Mouse (Mus musculus) cerebellum, adult 11 months (tissue): ENCODE measurements around the gene Ptpn1.

Source experiments
- DNase-seq: peaks from one replicate; pipeline ENCODE4 v3.0.0; 2022

Ptpn1 gene

DNA sequence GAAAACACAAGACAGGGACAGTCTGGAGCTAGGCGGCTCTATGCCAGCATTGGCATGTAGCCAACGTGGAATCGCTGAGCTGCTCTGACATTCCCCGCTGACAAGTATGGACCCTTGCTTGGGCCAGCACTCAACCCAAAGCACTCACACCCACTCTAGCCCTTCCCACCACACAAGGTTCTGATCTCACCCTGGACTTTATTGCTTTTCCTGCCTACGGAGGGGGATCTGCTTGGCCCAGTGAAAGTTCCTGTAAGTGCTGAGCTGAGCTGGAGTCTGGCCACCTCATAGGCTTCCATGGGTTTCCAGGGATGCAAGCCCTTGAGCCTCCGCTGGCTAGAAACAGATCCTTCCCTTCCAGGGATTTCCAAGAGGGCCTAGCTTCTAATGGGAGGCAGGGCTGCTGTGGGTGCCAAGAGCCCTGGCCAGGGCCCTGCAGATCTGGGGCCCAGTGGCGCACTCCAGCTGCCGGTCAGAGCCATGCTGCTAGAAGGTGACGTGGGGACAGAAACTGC, 87.4 kb downstream of the Ptpn1 start:
- no peak for DNase-seq

DNA sequence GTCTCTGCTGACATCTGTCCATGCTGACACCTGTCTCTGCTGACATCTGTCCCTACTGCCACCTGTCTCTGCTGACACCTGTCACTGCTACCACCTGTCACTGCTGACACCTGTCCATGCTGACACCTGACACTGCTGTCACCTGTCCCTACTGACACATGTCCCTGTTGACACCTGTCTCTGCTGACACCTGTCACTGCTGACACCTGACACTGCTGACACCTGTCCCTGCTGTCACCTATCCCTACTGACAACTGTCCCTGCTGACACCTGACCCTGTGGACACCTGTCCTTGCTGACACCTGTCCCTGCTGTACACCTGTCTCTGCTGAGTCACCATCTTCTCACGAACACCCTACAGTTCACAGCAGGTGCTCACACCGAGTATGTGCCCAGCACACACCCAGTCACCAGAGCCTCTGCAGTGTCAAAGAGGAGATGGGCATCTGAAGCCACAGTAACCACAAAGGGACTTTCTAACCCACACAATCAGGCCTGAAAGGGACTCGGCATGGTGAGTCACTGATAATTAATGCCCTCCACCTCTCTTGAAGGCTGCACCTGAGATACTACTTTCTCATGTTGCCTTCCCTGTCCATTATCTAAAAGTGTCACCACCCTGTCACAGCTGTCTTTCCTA, 92.0 kb downstream of the Ptpn1 start:
- no peak for DNase-seq

DNA sequence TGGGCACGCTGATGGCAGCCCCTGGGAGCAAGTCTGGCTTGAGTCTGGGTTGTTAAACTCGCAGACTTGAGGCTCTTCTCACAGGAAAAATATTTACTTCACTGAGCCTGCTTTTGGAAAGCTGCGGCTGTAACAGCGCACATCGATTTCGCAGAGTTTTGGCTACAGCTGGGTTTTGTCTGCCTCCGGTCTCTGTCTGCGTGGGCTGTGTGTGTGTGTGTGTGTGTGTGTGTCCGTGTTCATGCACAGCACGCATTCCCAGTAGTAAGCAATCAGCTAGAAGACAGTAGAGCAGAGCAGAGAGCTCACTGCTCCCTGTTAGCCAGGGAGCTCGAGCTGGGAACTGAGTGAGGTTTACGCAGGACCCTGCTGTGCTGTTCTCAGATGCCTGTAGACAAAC, 93.3 kb downstream of the Ptpn1 start:
- no peak for DNase-seq

DNA sequence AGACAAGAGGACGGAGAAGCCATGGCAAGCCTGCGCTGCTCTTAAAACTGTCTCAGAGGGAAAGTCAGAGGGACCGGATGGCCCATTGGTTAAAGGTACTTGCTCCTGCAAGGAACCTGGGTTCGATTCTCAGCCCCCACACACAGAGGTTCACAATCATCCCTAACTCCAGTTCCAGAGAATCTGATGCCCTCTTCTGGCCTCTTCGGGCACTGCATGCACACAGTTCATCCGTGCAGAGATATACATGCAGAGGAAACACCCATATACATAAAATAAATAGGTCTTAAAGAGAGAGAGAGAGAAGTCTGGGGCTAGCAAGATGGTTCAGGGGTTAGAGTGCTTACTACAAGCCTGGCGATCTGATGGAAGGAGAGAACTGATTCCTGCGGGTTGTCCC, 94.0 kb downstream of the Ptpn1 start:
- DNase-seq = no peak

DNA sequence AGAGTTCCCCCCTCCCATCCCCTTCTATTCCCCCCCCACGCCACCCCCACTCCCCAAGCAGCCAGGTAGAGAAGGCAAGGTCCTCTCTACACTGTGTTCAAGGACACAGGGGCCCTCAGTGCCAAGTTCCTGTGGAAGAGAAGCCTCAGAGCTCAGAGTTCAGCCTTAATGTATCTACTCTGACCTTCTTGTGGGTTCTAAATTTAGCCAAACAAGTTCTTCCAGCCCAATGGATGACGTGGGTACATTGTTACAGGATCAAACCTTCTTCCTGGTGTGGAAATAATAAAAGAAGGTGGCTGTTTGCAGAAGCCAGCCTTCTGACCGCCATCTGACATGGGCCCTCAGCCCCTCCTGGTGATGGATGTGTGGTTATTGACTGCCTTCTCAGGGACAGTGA, 94.6 kb downstream of the Ptpn1 start:
- no peak for DNase-seq

DNA sequence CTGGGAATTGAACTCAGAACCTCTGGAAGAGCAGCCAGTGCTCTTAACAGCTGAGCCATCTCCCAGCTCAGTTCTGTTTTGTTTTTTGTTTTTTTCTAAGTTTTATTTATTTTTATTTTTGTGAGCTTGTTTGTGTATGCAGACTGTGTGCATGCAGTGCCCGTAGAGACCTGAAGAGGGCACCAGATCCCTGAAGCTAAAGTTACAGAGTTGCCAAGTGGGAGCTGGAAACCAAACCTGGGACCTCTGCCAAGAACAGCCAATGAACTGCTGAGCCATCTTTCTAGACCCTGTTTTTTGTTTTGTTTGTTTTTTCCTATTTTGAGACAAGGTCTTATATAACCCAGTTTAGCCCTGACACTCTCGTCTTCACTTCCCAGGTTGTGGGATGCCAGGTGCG, 96.5 kb downstream of the Ptpn1 start:
- DNase-seq = no peak
